Mouse (Mus musculus) CH12.LX (cell line): ENCODE results near the gene Paqr5. TPM values are rescaled to one million over a fixed set of nuclear protein-coding genes. Genes with fewer than 3 reads are reported as not detected.

Source experiments
- DNase-seq: peaks from one replicate; pipeline ENCODE4 v3.0.0-alpha.2; 2013; ENCODE audit errors: extremely low read depth
- H3K27ac ChIP-seq: 2 replicates; pipeline ENCODE4 v1.5.1; 2012; ENCODE audit warnings: low read depth, mild to moderate bottlenecking, control low read depth, moderate library complexity; ENCODE audit not compliant: insufficient read depth
- H3K27me3 ChIP-seq: replicated peaks from 2 replicates; pipeline ENCODE3; 2012; ENCODE audit warnings: inconsistent platforms
- H3K36me3 ChIP-seq, 2 experiments: replicated peaks in 1 of 2; 2 replicates each; pipeline versions ENCODE3 to v1.6.1; 2012; ENCODE audit warnings: inconsistent platforms in 1 of 2, low read length in 1 of 2, mild to moderate bottlenecking in 1 of 2, mixed read lengths in 1 of 2, moderate library complexity in 1 of 2; ENCODE audit not compliant: control insufficient read depth in 1 of 2, insufficient read depth in 1 of 2
- H3K4me1 ChIP-seq, 2 experiments: 2 replicates each; pipeline ENCODE4 v1.6.1; 2012; ENCODE audit warnings: inconsistent platforms in 1 of 2, moderate library complexity in 1 of 2; ENCODE audit not compliant: insufficient read depth in 2 of 2, control insufficient read depth in 1 of 2
- H3K4me2 ChIP-seq: 2 replicates; pipeline ENCODE4 v1.6.1; 2012; ENCODE audit warnings: low read depth, mild to moderate bottlenecking, control low read depth; ENCODE audit not compliant: poor library complexity, insufficient read depth, severe bottlenecking
- H3K4me3 ChIP-seq, 3 experiments: fragments of 150-350 bp in 1 of 3; sonication (generic) in 1 of 3; replicated peaks in 1 of 3; 2 replicates each; pipeline versions ENCODE3 to v1.5.1; 2011 to 2012; ENCODE audit warnings: low read depth in 2 of 3, low read length in 2 of 3, mild to moderate bottlenecking in 2 of 3, moderate library complexity in 2 of 3, control low read depth in 1 of 3, improper control_type of control experiment in 1 of 3, inconsistent platforms in 1 of 3, mixed read lengths in 1 of 3; ENCODE audit not compliant: poor library complexity in 1 of 3
- H3K79me2 ChIP-seq: replicated peaks from 2 replicates; pipeline ENCODE4 v1.6.1; 2012; ENCODE audit warnings: mild to moderate bottlenecking, moderate library complexity; ENCODE audit not compliant: control insufficient read depth, poor library complexity, insufficient read depth, severe bottlenecking; ENCODE audit errors: extremely low read depth
- H3K9ac ChIP-seq: 2 replicates; pipeline ENCODE4 v1.6.1; 2012; ENCODE audit warnings: low read depth, mild to moderate bottlenecking, control low read depth, moderate library complexity; ENCODE audit not compliant: insufficient read depth
- H3K9me3 ChIP-seq: replicated peaks from 2 replicates; pipeline ENCODE3; 2012; ENCODE audit warnings: low read length, inconsistent platforms, mixed read lengths
- BHLHE40 ChIP-seq: IDR thresholded peaks from 2 replicates; pipeline ENCODE4 v1.6.1; 2011; ENCODE audit warnings: mild to moderate bottlenecking, low read depth, low read length, improper control_type of control experiment
- CHD2 ChIP-seq: IDR thresholded peaks from 2 replicates; pipeline ENCODE4 v1.6.1; 2011; ENCODE audit warnings: low read length, improper control_type of control experiment
- CTCF ChIP-seq, 2 experiments: IDR thresholded peaks in 1 of 2; conservative IDR thresholded peaks in 1 of 2; 2 replicates each; pipeline ENCODE4 v1.5.1; 2011 to 2012; ENCODE audit warnings: low read depth in 2 of 2, low read length in 2 of 2, improper control_type of control experiment in 1 of 2, inconsistent platforms in 1 of 2, mild to moderate bottlenecking in 1 of 2, moderate library complexity in 1 of 2
- E2F4 ChIP-seq: IDR thresholded peaks from 2 replicates; pipeline ENCODE4 v1.6.1; 2011; ENCODE audit warnings: low read depth, low read length, improper control_type of control experiment; ENCODE audit not compliant: insufficient replicate concordance
- ELF1 ChIP-seq: IDR thresholded peaks from 2 replicates; pipeline ENCODE4 v1.6.1; 2014; ENCODE audit warnings: low read depth, mild to moderate bottlenecking, inconsistent platforms, low read length, improper control_type of control experiment
- EP300 ChIP-seq: IDR thresholded peaks from 2 replicates; pipeline ENCODE4 v1.6.1; 2011; ENCODE audit warnings: low read length, improper control_type of control experiment
- ETS1 ChIP-seq: conservative IDR thresholded peaks from 2 replicates; pipeline ENCODE4 v1.6.1; 2012; ENCODE audit warnings: low read depth, mild to moderate bottlenecking, inconsistent platforms, low read length, improper control_type of control experiment, moderate library complexity
- GABPA ChIP-seq: IDR thresholded peaks from 2 replicates; pipeline ENCODE4 v1.6.1; 2012; ENCODE audit warnings: low read depth, low read length, improper control_type of control experiment, inconsistent platforms; ENCODE audit not compliant: insufficient replicate concordance
- HCFC1 ChIP-seq: IDR thresholded peaks from 2 replicates; pipeline ENCODE4 v1.6.1; 2012; ENCODE audit warnings: low read depth, mild to moderate bottlenecking, inconsistent platforms, low read length, improper control_type of control experiment
- IRF4 ChIP-seq: IDR thresholded peaks from 2 replicates; pipeline ENCODE4 v1.6.1; 2014; ENCODE audit warnings: low read depth, mild to moderate bottlenecking, inconsistent platforms, low read length, improper control_type of control experiment
- JUND ChIP-seq: conservative IDR thresholded peaks from 2 replicates; pipeline ENCODE4 v1.6.1; 2011; ENCODE audit warnings: low read depth, low read length, improper control_type of control experiment
- KAT2A ChIP-seq: IDR thresholded peaks from 2 replicates; pipeline ENCODE4 v1.6.1; 2012; ENCODE audit warnings: low read length, improper control_type of control experiment, inconsistent platforms; ENCODE audit not compliant: insufficient replicate concordance
- MAFK ChIP-seq: IDR thresholded peaks from 2 replicates; pipeline ENCODE4 v1.6.1; 2011; ENCODE audit warnings: low read length, improper control_type of control experiment; ENCODE audit not compliant: insufficient replicate concordance
- MAX ChIP-seq: IDR thresholded peaks from 2 replicates; pipeline ENCODE4 v1.6.1; 2011; ENCODE audit warnings: low read length, improper control_type of control experiment
- MXI1 ChIP-seq: IDR thresholded peaks from 2 replicates; pipeline ENCODE4 v1.6.1; 2011; ENCODE audit warnings: mild to moderate bottlenecking, low read depth, low read length, improper control_type of control experiment
- MYC ChIP-seq: IDR thresholded peaks from 2 replicates; pipeline ENCODE4 v1.6.1; 2011; ENCODE audit warnings: low read depth, mild to moderate bottlenecking, improper control_type of control experiment, low read length
- PAX5 ChIP-seq: IDR thresholded peaks from 2 replicates; pipeline ENCODE4 v1.6.1; 2012; ENCODE audit warnings: low read length, inconsistent platforms, mixed read lengths
- POLR2A ChIP-seq: IDR thresholded peaks from 2 replicates; pipeline ENCODE4 v1.6.1; 2011; ENCODE audit warnings: low read depth, mild to moderate bottlenecking, improper control_type of control experiment, low read length
- POLR2AphosphoS2 ChIP-seq: IDR thresholded peaks from 2 replicates; pipeline ENCODE4 v1.6.1; 2011; ENCODE audit warnings: low read depth, low read length, improper control_type of control experiment
- RCOR1 ChIP-seq: conservative IDR thresholded peaks from 2 replicates; pipeline ENCODE4 v1.6.1; 2012; ENCODE audit warnings: low read depth, mild to moderate bottlenecking, inconsistent platforms, low read length, improper control_type of control experiment
- SIN3A ChIP-seq: IDR thresholded peaks from 2 replicates; pipeline ENCODE4 v1.6.1; 2012; ENCODE audit warnings: low read length, improper control_type of control experiment, inconsistent platforms
- SMC3 ChIP-seq: IDR thresholded peaks from 2 replicates; pipeline ENCODE4 v1.6.1; 2011; ENCODE audit warnings: low read depth, low read length, improper control_type of control experiment
- UBTF ChIP-seq: IDR thresholded peaks from 2 replicates; pipeline ENCODE4 v1.6.1; 2012; ENCODE audit warnings: low read depth, mild to moderate bottlenecking, inconsistent platforms, low read length, improper control_type of control experiment, moderate library complexity
- USF1 ChIP-seq: IDR thresholded peaks from 2 replicates; pipeline ENCODE4 v1.6.1; 2014; ENCODE audit warnings: low read depth, mild to moderate bottlenecking, inconsistent platforms, low read length, improper control_type of control experiment
- USF2 ChIP-seq: conservative IDR thresholded peaks from 2 replicates; pipeline ENCODE4 v1.6.1; 2011; ENCODE audit warnings: low read depth, low read length, improper control_type of control experiment
- ZKSCAN1 ChIP-seq: IDR thresholded peaks from 2 replicates; pipeline ENCODE4 v1.6.1; 2012; ENCODE audit warnings: low read depth, inconsistent platforms, low read length, improper control_type of control experiment, borderline replicate concordance
- ZMIZ1 ChIP-seq: IDR thresholded peaks from 2 replicates; pipeline ENCODE4 v1.6.1; 2012; ENCODE audit warnings: low read depth, mild to moderate bottlenecking, inconsistent platforms, low read length, improper control_type of control experiment
- ZNF384 ChIP-seq: IDR thresholded peaks from 2 replicates; pipeline ENCODE4 v1.6.1; 2012; ENCODE audit warnings: low read depth, low read length, improper control_type of control experiment, inconsistent platforms
- dilution Hi-C: fragments of 300-500 bp; cut with MboI; formaldehyde crosslinking; loops from 2 replicates; pipeline ENCODE4 v1.14.3; 2020; ENCODE audit warnings: low sequenced_read_pairs; ENCODE audit not compliant: extremely low pct_unique_long_range_greater_than_20kb, extremely low pct_ligation_motif_present
- in situ Hi-C: fragments of 300-500 bp; cut with MboI; formaldehyde crosslinking; loops from 3 replicates; pipeline ENCODE4 v1.14.3; 2019; ENCODE audit warnings: low sequenced_read_pairs, low pct_ligation_motif_present, low pct_unique_long_range_greater_than_20kb, mixed read lengths
- polyA plus RNA-seq: library from polyadenylated mRNA; unstranded; fragments of >175 nt; gene quantifications from 2 replicates; pipeline ENCODE4 v1.2.1, GENCODE M21; 2012; ENCODE audit warnings: low read depth; ENCODE audit not compliant: insufficient read length
- total RNA-seq, 2 experiments: library from RNA; depleted of rRNA; stranded (reverse); fragments of 300-350 nt in 1 of 2; fragments of >200 nt in 1 of 2; gene quantifications; 2 replicates each; pipeline ENCODE4 v1.2.3; 2012 to 2014

Gene Paqr5
- total and polyA plus RNA-seq, 3 experiments = 0.38 to 0.43 (median 0.39) TPM

DNA sequence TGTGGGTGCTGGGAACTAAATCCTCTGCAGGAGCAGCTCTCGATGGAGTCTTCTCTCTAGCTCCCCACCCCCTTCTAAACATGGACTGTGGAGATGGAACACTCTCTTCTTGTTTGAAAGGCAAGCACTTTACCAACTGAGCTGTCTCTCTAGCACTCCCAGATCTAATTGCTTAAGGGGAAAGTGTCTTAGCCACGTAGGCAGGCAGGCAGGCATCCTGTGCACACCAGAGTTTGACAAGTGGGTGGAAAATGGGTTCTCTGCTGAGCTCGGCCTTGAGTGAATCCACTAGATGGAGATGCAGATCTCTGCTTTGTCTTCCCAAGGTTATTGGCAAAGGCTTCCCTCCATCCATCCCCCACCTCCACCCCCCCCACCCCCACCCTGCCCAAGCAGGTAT, 1.4 kb upstream of the Paqr5 start:
- TF ChIP-seq SMC3 (no peak), ELF1 (no peak), MAFK (no peak), CTCF (conservative IDR thresholded peaks at IDR 0.05 in 1 of 2, IDR thresholded peaks at IDR 0.05 in 1 of 2; ENCODE audit: low read depth in 2 of 2, low read length in 2 of 2) (no peak), RCOR1 (no peak), ETS1 (no peak), MYC (no peak), EP300 (no peak), MXI1 (no peak), MAX (no peak), IRF4 (no peak), CHD2 (no peak), GABPA (no peak), ZMIZ1 (no peak), USF2 (no peak)
- Histone ChIP-seq H3K4me3 (no peak overlapping the region), H3K79me2 (no peaks in the 10 kb centered on the region), H3K4me2 (no peak overlapping the region), H3K9ac (no peak overlapping the region), H3K36me3 (no peaks in the 10 kb centered on the region), H3K9me3 (peaks cover 8% of the 10 kb centered on the region), H3K27me3 (peaks cover 74% of the 10 kb centered on the region), H3K4me1 (peaks cover 3 to 15% of the 10 kb centered on the region in 2 experiments), H3K27ac (no peak overlapping the region)
- in situ Hi-C loops = loop anchor here (25.0 kb wide), 1 partner anchor 534 kb away; no protein-coding TSS in a partner anchor
- dilution Hi-C loops = no loop called here
- no peak for DNase-seq

DNA sequence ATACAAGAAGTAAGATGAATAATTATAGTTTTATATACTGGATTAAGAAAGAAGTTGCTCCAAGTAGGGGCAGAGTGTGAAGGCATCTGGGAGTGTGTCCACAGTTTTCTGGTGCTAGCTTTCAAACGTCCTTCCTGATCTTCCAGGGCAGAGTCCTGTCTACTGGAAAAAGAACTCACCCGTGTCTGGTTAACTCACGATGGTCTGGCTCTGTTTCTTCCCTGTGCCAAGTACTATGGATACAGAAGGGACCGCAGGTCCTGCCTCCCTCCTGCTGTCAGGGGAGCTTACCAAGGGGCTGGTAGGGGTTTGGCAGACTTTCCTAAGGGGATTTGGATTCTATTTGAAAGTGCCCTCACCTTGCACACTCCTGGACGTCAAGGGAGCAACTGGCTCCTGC, 1.6 kb downstream of the Paqr5 start:
- Histone ChIP-seq H3K9me3 (no peaks in the 10 kb centered on the region), H3K79me2 (no peaks in the 10 kb centered on the region), H3K36me3 (no peaks in the 10 kb centered on the region), H3K4me2 (no peak overlapping the region), H3K4me3 (no peak overlapping the region), H3K9ac (no peak overlapping the region), H3K27ac (no peak overlapping the region)
- dilution Hi-C loops (no loop called here), in situ Hi-C loops (loop anchor here (25.0 kb wide), 1 partner anchor 537 kb away; no protein-coding TSS in a partner anchor)
- no peak for TF ChIP-seq ETS1
- TF ChIP-seq ZMIZ1 = no peak
- TF ChIP-seq UBTF = no peak
- TF ChIP-seq SIN3A = no peak
- no peak for TF ChIP-seq E2F4
- no peak for TF ChIP-seq ZNF384
- no peak for TF ChIP-seq KAT2A
- TF ChIP-seq JUND = no peak
- TF ChIP-seq USF2 = no peak
- no peak for TF ChIP-seq HCFC1
- TF ChIP-seq USF1 = no peak
- TF ChIP-seq POLR2A = no peak
- TF ChIP-seq BHLHE40 = no peak
- no peak for TF ChIP-seq ZKSCAN1
- TF ChIP-seq PAX5 = no peak
- no peak for TF ChIP-seq GABPA
- no peak for TF ChIP-seq MAX
- no peak for TF ChIP-seq POLR2AphosphoS2
- no peak for TF ChIP-seq CTCF (conservative IDR thresholded peaks at IDR 0.05 in 1 of 2, IDR thresholded peaks at IDR 0.05 in 1 of 2; ENCODE audit: low read depth in 2 of 2, low read length in 2 of 2)
- TF ChIP-seq, all 38 proteins: peak for 0
- Histone ChIP-seq H3K27me3 (peaks cover 93% of the 10 kb centered on the region), H3K4me1 (peaks cover 3 to 23% of the 10 kb centered on the region in 2 experiments; a peak in 2 of 4 replicates)
- no peak for DNase-seq
